Mouse (Mus musculus) testis, postnatal 10 days (tissue): ENCODE measurements at regions not wholly inside any gene's neighbourhood (a gene's known extent, or its start where the extent isn't known, plus 50 kb on each side); places are given as distances from the start of the nearest gene placed in this dataset.

ENCODE experiments used
- DNase-seq: peaks from one replicate; pipeline ENCODE4 v3.0.0; 2021; ENCODE audit warnings: low spot score

DNA sequence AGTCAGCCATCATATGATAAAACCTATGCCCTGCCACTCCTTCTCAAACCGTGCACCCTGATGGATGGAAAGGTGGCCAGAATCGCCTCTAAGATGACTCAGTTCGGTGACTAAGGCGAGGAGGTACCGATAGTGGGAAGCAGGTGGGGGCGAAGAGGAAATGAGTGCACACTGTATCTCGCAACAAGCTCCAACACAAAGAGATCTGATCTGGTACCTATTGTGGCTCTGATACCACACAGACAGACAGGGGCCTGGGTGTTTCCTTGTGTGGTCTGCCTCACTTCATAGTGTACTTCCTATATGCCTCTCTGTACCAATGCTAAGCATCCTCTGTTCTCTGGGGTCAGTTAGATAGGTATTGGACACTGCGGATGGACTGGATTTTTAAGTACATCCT, 178.0 kb upstream of the Lpp start:
- no peak for DNase-seq

DNA sequence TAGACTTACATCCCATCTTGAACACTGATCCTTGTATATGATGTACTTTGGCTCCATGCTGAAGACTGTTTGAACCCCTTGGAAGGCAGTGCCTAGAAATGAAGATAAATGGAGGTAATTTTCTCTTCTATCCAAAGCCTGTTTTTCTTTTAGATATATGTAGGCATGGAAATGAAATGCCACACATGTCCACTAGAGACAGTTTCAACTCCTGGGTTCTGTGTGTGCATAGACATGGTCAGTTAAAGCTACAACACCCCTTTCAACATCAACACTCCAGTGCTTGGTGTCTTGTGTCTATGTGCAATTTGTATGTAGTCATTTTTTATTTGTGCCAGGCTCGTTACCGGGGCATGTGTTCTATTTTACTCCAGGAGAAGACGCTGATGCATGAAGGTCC, 179.7 kb upstream of the Lpp start:
- no peak for DNase-seq

GRCm38 (mm10) chr16:24212702-24213101, 180.6 kb upstream of the Lpp start:
- DNase-seq = no peak

DNA sequence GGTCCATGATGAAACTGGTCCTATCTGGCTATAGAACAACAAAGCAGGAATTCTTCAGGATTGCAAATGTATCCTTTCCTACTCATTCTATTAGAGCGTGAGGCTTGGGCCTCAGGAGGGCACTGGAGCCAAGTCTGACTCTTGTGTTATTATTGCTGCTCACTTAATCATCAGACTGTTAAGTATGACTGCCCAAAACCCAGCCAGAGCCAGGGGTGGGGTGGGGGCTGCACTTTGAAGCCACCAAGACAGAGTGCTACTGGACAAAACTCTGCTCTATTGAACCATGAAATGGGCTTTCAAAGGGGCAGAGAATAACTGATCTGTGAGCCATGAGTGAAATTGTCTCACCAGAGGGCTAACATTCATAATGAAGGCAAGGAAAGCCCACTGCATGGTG, 181.7 kb upstream of the Lpp start:
- no peak for DNase-seq

- no peak for DNase-seq
Observed at GRCm38 (mm10) chr16:24208876-24209275, 184.4 kb upstream of the Lpp start.

- no peak for DNase-seq
Observed at GRCm38 (mm10) chr16:24208118-24208517, 185.2 kb upstream of the Lpp start.

- DNase-seq = no peak
Observed at GRCm38 (mm10) chr16:24207056-24207455, 186.3 kb upstream of the Lpp start.

GRCm38 (mm10) chr16:24206461-24206861, 186.8 kb upstream of the Lpp start:
- DNase-seq = no peak

DNA sequence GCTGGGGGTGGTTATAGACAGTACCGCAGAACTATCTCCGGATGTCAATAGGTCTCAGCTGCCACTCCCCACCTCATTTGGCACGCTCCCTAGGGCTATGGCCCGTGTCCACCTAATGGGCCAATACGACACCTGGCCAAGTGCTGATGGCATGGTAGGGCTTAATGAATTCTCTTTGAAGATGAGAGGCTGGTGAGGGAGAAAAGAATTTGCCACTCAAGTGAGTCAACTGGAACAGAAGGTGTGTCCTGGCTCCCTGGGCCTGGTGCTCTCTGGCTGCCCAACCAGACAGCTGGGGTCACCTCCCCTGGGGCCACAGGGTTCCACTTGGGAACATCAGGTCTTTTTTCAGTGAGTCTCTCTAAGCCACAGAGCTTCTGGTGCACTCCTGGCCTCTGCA, 187.7 kb upstream of the Lpp start:
- DNase-seq = no peak

- DNase-seq = no peak
Observed at GRCm38 (mm10) chr16:24204064-24204730, 189.1 kb upstream of the Lpp start.

DNA sequence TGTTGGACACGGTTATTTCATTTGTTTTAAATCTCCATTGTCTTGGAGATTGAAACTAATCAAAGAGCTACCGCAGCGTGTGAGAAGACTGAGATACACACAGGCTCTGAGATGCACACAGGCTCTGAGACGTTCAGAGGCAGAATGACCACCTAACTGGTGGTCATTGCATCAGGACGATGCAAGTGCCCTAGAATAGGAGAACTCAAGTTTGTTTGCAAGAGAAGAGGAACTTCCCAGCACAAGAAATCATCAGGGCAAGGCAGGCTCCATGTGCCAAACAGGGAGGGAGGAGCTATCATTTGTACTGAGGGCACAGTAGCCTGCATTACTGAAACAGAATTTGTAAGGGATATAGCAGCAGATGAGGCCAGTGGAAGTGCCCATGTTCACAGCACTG, 190.7 kb upstream of the Lpp start:
- DNase-seq = no peak

- no peak for DNase-seq
Observed at GRCm38 (mm10) chr16:24201455-24201854, 191.9 kb upstream of the Lpp start.

DNA sequence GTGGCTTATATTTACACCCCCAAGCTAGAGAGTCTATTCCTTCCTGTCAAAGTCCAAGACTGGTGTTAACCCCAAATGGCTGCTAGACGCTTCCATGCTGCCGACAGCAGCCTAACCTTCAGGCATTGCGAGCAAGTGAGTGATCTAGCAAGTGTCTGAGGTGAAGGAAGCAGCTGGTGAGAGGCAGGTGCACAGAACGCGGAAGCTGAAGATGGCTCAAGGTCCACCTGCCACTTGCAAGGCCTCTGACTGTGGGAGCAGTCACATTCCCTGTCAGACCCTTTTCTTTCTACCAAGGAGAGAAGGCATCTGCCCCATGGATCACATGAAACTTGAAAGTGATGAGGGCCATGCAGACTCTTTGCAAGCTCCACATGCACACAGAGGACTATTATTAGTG, 193.1 kb upstream of the Lpp start:
- no peak for DNase-seq

DNA sequence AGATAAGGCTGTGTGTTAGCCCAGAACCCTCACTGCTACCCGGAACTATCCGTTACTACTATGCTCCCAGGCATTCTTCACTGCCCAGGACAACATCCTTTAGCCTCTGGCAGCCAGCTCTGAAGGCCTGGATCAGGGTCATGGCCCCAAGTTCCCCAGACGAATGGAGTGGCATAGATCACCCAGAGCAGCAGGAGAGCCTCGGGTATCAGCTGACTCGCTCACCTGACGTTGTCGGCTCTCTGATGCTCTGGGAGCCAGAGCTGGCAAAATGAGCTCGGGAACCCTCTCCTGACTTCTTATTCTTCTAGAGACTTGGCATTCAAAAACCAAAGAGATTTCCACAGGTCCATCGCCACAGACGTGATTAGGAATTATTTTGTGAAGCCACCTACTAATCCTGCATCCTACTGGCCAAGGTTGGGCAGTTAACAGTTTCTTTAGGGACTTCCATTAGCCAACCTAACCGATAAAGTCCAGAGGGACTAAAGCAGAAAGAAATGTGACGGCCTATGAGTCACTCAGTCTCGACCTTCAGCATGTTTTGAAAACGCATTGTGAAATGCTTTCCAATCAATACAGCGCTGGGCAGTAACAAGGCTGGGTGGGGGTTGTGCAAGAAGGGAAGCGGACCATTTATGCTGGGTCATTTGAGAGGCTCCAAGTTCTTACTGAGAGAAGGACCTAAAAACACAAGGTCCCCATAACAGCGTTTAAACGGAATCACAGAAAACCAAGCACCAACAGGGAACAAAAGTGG, 193.7 kb upstream of the Lpp start:
- DNase-seq = no peak

- DNase-seq = no peak
Observed at GRCm38 (mm10) chr16:24198291-24198690, 195.0 kb upstream of the Lpp start.

DNA sequence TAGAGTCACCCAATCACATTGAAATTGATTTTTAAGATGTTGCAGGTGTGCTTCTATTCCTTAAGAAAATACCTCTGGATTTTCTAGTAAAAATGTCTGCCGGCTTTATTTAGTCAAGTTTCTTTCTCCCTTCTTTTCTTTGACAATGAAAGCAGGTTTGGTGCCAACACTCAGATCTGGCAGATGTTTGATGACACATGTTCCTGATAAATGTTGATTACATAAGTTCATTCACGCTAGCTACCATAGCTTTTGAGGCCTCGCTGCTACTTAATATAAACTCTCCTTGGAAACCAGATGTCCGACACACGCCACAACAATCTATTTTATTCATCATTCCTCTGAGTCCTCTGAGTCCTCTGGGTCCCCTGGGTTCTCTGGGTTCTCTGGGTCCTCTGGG, 195.7 kb upstream of the Lpp start:
- no peak for DNase-seq

DNA sequence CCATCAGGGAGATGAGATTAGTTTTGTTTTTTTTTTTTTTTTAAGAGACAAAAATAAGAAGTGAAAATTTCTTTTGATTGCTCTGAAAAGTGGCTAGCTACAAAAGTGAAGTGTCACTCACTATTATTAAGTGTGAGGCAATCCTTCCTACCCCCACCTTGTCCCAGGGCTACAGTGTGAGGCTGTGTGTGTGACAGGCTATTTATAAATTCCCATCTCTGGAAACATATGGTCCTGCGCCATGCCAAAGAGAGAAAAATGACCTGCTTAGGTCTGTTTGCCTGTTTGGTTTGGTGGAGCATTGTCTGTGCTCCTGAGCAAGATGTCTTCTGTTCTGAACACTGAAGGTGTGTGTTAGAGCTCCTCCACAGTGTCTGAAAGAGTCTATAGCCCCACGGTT, 199.4 kb upstream of the Lpp start:
- DNase-seq = no peak

DNA sequence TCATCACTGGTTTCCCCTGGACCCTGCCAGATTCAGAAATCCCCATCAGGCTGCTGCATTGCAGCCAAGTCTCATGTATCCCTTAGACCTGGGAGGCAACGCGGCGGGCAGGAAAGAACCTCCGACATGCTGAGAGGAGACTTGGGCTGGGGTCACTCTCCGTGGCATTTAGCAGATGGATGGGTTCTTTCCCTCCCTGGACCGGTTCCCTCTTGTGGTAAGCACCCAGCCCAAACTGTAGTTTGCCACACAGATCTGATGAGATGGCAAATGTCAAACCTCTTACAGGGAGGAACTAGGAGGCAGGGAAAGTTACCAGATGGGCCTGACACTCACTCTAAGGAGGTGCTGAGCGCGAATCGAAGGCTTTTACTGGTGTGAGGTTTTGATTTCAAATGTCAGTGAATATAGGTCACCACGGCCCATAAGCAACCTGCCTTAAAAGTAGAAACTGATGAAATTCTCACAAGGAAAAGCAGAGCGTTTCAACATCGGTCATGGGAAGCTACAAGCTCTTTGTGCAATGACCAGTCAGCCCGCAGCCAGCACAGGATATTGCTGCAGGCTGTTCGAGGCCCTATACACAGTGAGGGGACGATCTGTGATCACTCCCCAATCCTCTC, 199.9 kb upstream of the Lpp start:
- DNase-seq = no peak

DNA sequence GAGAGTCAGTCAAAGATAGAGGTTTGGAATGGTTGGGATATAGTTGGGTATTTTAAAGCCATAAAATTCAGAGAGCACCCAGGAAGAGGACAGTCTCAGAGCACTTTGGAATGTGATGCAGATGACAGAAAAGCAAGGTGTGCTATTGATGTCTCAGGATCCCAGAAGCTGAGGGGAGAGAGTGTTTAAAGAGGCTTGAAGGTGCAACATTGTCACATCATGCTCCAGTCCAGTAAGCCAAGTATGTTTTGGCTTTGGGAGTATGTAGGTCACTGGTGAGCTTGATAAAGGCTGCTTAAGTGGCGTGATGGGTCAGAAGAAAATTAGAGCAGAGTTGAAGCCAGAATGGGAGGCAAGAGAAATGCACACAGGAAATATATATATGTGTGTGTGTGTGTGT, 201.3 kb upstream of the Lpp start:
- DNase-seq = no peak

GRCm38 (mm10) chr16:24187131-24187530, 198.5 kb upstream of the Bcl6 start:
- DNase-seq = no peak

DNA sequence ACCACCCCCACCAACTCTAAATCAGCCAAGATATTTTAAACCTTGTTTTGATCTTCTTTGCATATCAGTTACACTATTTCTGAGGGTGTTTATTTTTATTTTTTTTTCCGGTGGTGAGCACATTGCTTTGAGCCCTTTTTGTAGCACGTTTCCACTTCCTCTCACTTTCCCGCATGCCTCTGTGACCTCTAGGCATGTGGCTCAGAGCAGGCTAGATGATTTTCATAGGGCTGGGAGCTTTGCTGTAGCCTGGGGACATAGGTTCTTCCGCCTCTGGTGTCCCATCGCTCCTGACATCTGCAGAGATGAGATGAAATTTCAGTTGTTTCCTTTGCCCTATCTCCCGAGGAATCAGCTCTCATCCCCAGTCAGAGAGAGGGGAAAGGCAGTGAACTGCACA, 197.3 kb upstream of the Bcl6 start:
- DNase-seq = no peak

- DNase-seq = no peak
Observed at GRCm38 (mm10) chr16:24184846-24185245, 196.2 kb upstream of the Bcl6 start.

- no peak for DNase-seq
Observed at GRCm38 (mm10) chr16:24183216-24183615, 194.6 kb upstream of the Bcl6 start.

DNA sequence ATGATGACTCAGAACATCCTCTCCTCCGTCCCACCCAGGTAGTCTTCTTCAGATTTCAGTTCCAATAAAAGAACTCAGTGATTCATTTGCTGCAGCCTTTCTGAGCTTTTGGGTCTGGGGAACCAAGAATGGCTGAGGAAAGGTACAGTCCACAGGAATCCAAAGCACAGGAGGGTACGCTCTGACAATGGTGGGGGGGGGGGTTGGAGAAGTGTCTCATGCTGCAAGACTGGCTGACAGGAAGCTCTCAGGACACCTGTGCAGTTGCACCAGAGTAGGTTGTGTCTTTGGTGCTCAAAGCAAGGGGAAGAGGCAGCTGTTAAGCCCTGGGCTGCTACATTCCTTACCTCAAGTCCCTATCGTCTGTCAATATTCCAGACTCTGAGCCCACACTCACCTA, 192.7 kb upstream of the Bcl6 start:
- no peak for DNase-seq
